Mouse (Mus musculus): Measurements from ENCODE around the gene Dcst1. TPM values are rescaled to one million over a fixed set of nuclear protein-coding genes. Genes with fewer than 3 reads are reported as not detected.

The Dcst1 gene
- polyA plus RNA-seq, 1 experiment from 2014 or later: 0.70 TPM

GRCm38 (mm10) chr3:89340465-89340864 is 24.6 kb downstream of the Dcst1 start:
- Histone ChIP-seq H3K4me3 (replicated peaks; ENCODE audit: low read length) (peak overlapping the region; percentile 25; the same call in 1 of the 2 replicates), H3K27me3 (ENCODE audit: control insufficient read depth, insufficient read depth, low read length) (no peaks in the 10 kb centered on the region), H3K27ac (ENCODE audit: low read length) (no peak overlapping the region), H3K9ac (ENCODE audit: low read length) (peak overlapping the region; percentile 55; the same call in 1 of the 2 replicates), H3K9me3 (replicated peaks; ENCODE audit: control insufficient read depth, low read length) (no peaks in the 10 kb centered on the region), H3K4me1 (ENCODE audit: control insufficient read depth, insufficient read depth, low read length) (peaks cover 39% of the 10 kb centered on the region), H3K4me2 (ENCODE audit: low read depth, low read length) (peak overlapping the region; percentile 52), H3K36me3 (ENCODE audit: control insufficient read depth, insufficient read depth, low read length) (peaks cover 5% of the 10 kb centered on the region; the same call in 1 of the 2 replicates)
- 5% methylated on average over 11 of the region's 11 CpGs for WGBS
- ATAC-seq (ENCODE audit: insufficient read depth, low FRiP score): 0 out of 2 replicates have a peak, but pooled peaks have one; percentile 4

GRCm38 (mm10) chr3:89339416-89339815 is 25.6 kb downstream of the Dcst1 start:
- Histone ChIP-seq H3K27ac (ENCODE audit: low read length) (peak overlapping the region; percentile 89; the same call in 1 of the 2 replicates), H3K4me2 (ENCODE audit: low read depth, low read length) (no peak overlapping the region; the same call in 1 of the 2 replicates), H3K4me3 (replicated peaks; ENCODE audit: low read length) (no peak overlapping the region), H3K27me3 (ENCODE audit: control insufficient read depth, insufficient read depth, low read length) (no peaks in the 10 kb centered on the region), H3K4me1 (ENCODE audit: control insufficient read depth, insufficient read depth, low read length) (peaks cover 39% of the 10 kb centered on the region), H3K9me3 (replicated peaks; ENCODE audit: control insufficient read depth, low read length) (no peaks in the 10 kb centered on the region), H3K9ac (ENCODE audit: low read length) (no peak overlapping the region), H3K36me3 (ENCODE audit: control insufficient read depth, insufficient read depth, low read length) (peaks cover 5% of the 10 kb centered on the region; the same call in 1 of the 2 replicates)
- ATAC-seq (ENCODE audit: insufficient read depth, low FRiP score): no peak
- 26% methylated on average over 8 of the region's 8 CpGs for WGBS

- Histone ChIP-seq H3K4me1 (ENCODE audit: control insufficient read depth, insufficient read depth, low read length) (peaks cover 39% of the 10 kb centered on the region), H3K27ac (ENCODE audit: low read length) (peak within 1 kb of the TSS; percentile 89), H3K9ac (ENCODE audit: low read length) (peak within 1 kb of the TSS; percentile 92), H3K4me3 (replicated peaks; ENCODE audit: low read length) (peak within 1 kb of the TSS; percentile 78), H3K36me3 (ENCODE audit: control insufficient read depth, insufficient read depth, low read length) (no peaks in the 10 kb centered on the region; the same call in 1 of the 2 replicates), H3K4me2 (ENCODE audit: low read depth, low read length) (peak within 1 kb of the TSS; percentile 68), H3K27me3 (ENCODE audit: control insufficient read depth, insufficient read depth, low read length) (no peaks in the 10 kb centered on the region), H3K9me3 (replicated peaks; ENCODE audit: control insufficient read depth, low read length) (no peaks in the 10 kb centered on the region)
- under 1% methylated on average over 43 of the region's 44 CpGs for WGBS
- peak; percentile 86 for ATAC-seq (ENCODE audit: insufficient read depth, low FRiP score)
Observed at GRCm38 (mm10) chr3:89337721-89338578, 27.1 kb downstream of the Dcst1 start, which contains the start of gene Efna4. Gene Efna4, minus strand, starts transcription at chr3:89338028.

GRCm38 (mm10) chr3:89337062-89337720 is 27.9 kb downstream of the Dcst1 start:
- H3K9me3 ChIP-seq (replicated peaks; ENCODE audit: control insufficient read depth, low read length): no peaks in the 10 kb centered on the region
- H3K36me3 ChIP-seq (ENCODE audit: control insufficient read depth, insufficient read depth, low read length): no peaks in the 10 kb centered on the region
- WGBS: under 1% methylated on average over 21 of the region's 21 CpGs
- no peak; the same call in 1 of the 2 replicates for ATAC-seq (ENCODE audit: insufficient read depth, low FRiP score)
- peak overlapping the region; percentile 68 for H3K4me2 ChIP-seq (ENCODE audit: low read depth, low read length)
- peak overlapping the region; percentile 78 for H3K4me3 ChIP-seq (replicated peaks; ENCODE audit: low read length)
- H3K27me3 ChIP-seq (ENCODE audit: control insufficient read depth, insufficient read depth, low read length): no peaks in the 10 kb centered on the region
- H3K27ac ChIP-seq (ENCODE audit: low read length): peak overlapping the region; percentile 89
- peak overlapping the region; percentile 92 for H3K9ac ChIP-seq (ENCODE audit: low read length)
- peaks cover 40% of the 10 kb centered on the region for H3K4me1 ChIP-seq (ENCODE audit: control insufficient read depth, insufficient read depth, low read length)

- H3K36me3 ChIP-seq (ENCODE audit: control insufficient read depth, insufficient read depth, low read length): no peaks in the 10 kb centered on the region
- H3K27me3 ChIP-seq (ENCODE audit: control insufficient read depth, insufficient read depth, low read length): no peaks in the 10 kb centered on the region
- peak overlapping the region; percentile 89 for H3K27ac ChIP-seq (ENCODE audit: low read length)
- H3K9ac ChIP-seq (ENCODE audit: low read length): peak overlapping the region; percentile 92
- peak overlapping the region; percentile 68 for H3K4me2 ChIP-seq (ENCODE audit: low read depth, low read length)
- ATAC-seq (ENCODE audit: insufficient read depth, low FRiP score): no peak
- H3K4me3 ChIP-seq (replicated peaks; ENCODE audit: low read length): peak overlapping the region; percentile 78
- H3K9me3 ChIP-seq (replicated peaks; ENCODE audit: control insufficient read depth, low read length): no peaks in the 10 kb centered on the region
- 19% methylated on average over 6 of the region's 6 CpGs for WGBS
- H3K4me1 ChIP-seq (ENCODE audit: control insufficient read depth, insufficient read depth, low read length): peaks cover 42% of the 10 kb centered on the region
Observed at GRCm38 (mm10) chr3:89336529-89336928, 28.5 kb downstream of the Dcst1 start.

GRCm38 (mm10) chr3:89333053-89333452 is 32.0 kb downstream of the Dcst1 start:
- peaks cover 31% of the 10 kb centered on the region for H3K4me1 ChIP-seq (ENCODE audit: control insufficient read depth, insufficient read depth, low read length)
- WGBS: 61% methylated on average over 11 of the region's 11 CpGs
- no peak for ATAC-seq (ENCODE audit: insufficient read depth, low FRiP score)
- H3K27ac ChIP-seq (ENCODE audit: low read length): no peak overlapping the region
- H3K9me3 ChIP-seq (replicated peaks; ENCODE audit: control insufficient read depth, low read length): no peaks in the 10 kb centered on the region
- H3K4me2 ChIP-seq (ENCODE audit: low read depth, low read length): no peak overlapping the region
- no peaks in the 10 kb centered on the region for H3K36me3 ChIP-seq (ENCODE audit: control insufficient read depth, insufficient read depth, low read length)
- H3K4me3 ChIP-seq (replicated peaks; ENCODE audit: low read length): no peak overlapping the region
- no peak overlapping the region for H3K9ac ChIP-seq (ENCODE audit: low read length)
- no peaks in the 10 kb centered on the region for H3K27me3 ChIP-seq (ENCODE audit: control insufficient read depth, insufficient read depth, low read length)

GRCm38 (mm10) chr3:89332476-89332875 is 32.6 kb downstream of the Dcst1 start:
- no peak overlapping the region for H3K27ac ChIP-seq (ENCODE audit: low read length)
- ATAC-seq (ENCODE audit: insufficient read depth, low FRiP score): no peak; the same call in 1 of the 2 replicates
- H3K36me3 ChIP-seq (ENCODE audit: control insufficient read depth, insufficient read depth, low read length): no peaks in the 10 kb centered on the region
- peaks cover 31% of the 10 kb centered on the region for H3K4me1 ChIP-seq (ENCODE audit: control insufficient read depth, insufficient read depth, low read length)
- H3K9me3 ChIP-seq (replicated peaks; ENCODE audit: control insufficient read depth, low read length): no peaks in the 10 kb centered on the region
- H3K9ac ChIP-seq (ENCODE audit: low read length): no peak overlapping the region
- no peak overlapping the region for H3K4me3 ChIP-seq (replicated peaks; ENCODE audit: low read length)
- no peak overlapping the region for H3K4me2 ChIP-seq (ENCODE audit: low read depth, low read length)
- WGBS: 49% methylated on average over 12 of the region's 12 CpGs
- no peaks in the 10 kb centered on the region for H3K27me3 ChIP-seq (ENCODE audit: control insufficient read depth, insufficient read depth, low read length)

GRCm38 (mm10) chr3:89332013-89332412 is 33.0 kb downstream of the Dcst1 start:
- 48% methylated on average over 10 of the region's 10 CpGs for WGBS
- ATAC-seq (ENCODE audit: insufficient read depth, low FRiP score): no peak
- no peak overlapping the region for H3K9ac ChIP-seq (ENCODE audit: low read length)
- no peak overlapping the region for H3K4me3 ChIP-seq (replicated peaks; ENCODE audit: low read length)
- H3K27me3 ChIP-seq (ENCODE audit: control insufficient read depth, insufficient read depth, low read length): no peaks in the 10 kb centered on the region
- no peaks in the 10 kb centered on the region for H3K9me3 ChIP-seq (replicated peaks; ENCODE audit: control insufficient read depth, low read length)
- no peak overlapping the region for H3K4me2 ChIP-seq (ENCODE audit: low read depth, low read length)
- H3K4me1 ChIP-seq (ENCODE audit: control insufficient read depth, insufficient read depth, low read length): peaks cover 31% of the 10 kb centered on the region
- no peaks in the 10 kb centered on the region for H3K36me3 ChIP-seq (ENCODE audit: control insufficient read depth, insufficient read depth, low read length)
- peak overlapping the region; percentile 39 for H3K27ac ChIP-seq (ENCODE audit: low read length)

- WGBS: 56% methylated on average over 13 of the region's 13 CpGs
Observed at GRCm38 (mm10) chr3:89331561-89331960, 33.5 kb downstream of the Dcst1 start.

More at GRCm38 (mm10) chr3:89331561-89331960, 33.5 kb downstream of the Dcst1 start:
- peak; percentile 22; the same call in 1 of the 2 replicates for ATAC-seq (ENCODE audit: insufficient read depth, low FRiP score)
- no peaks in the 10 kb centered on the region for H3K36me3 ChIP-seq (ENCODE audit: control insufficient read depth, insufficient read depth, low read length)
- H3K27me3 ChIP-seq (ENCODE audit: control insufficient read depth, insufficient read depth, low read length): no peaks in the 10 kb centered on the region
- H3K9me3 ChIP-seq (replicated peaks; ENCODE audit: control insufficient read depth, low read length): no peaks in the 10 kb centered on the region
- no peak overlapping the region for H3K4me2 ChIP-seq (ENCODE audit: low read depth, low read length)
- peaks cover 26% of the 10 kb centered on the region for H3K4me1 ChIP-seq (ENCODE audit: control insufficient read depth, insufficient read depth, low read length)
- 0 out of 2 replicates have a peak overlapping the region, but pooled peaks have one; percentile 8 for H3K9ac ChIP-seq (ENCODE audit: low read length)
- no peak overlapping the region for H3K4me3 ChIP-seq (replicated peaks; ENCODE audit: low read length)
- H3K27ac ChIP-seq (ENCODE audit: low read length): peak overlapping the region; percentile 39

Measured in stomach, embryonic 16.5 days (tissue).